Mouse (Mus musculus) cerebellum, adult 2 months (tissue): ENCODE results near the gene Sdhb.

Experiments used
- CTCF ChIP-seq: fragments of 200-500 bp; IDR thresholded peaks from 2 replicates; pipeline ENCODE4 v1.5.1; 2011; ENCODE audit warnings: low read depth, mild to moderate bottlenecking, control low read depth, low read length, moderate library complexity, borderline replicate concordance; ENCODE audit not compliant: insufficient read depth
- POLR2A ChIP-seq: fragments of 200-500 bp; IDR thresholded peaks from 2 replicates; pipeline ENCODE4 v1.6.1; 2011; ENCODE audit warnings: low read length, control low read depth, borderline replicate concordance; ENCODE audit not compliant: insufficient read depth

- TF ChIP-seq CTCF, result no peak
- no peak for TF ChIP-seq POLR2A
Observed at GRCm38 (mm10) chr4:140922508-140922907, 38.5 kb upstream of the Sdhb start.
